Mouse (Mus musculus) liver, postnatal 0 days (tissue): ENCODE measurements around the gene Gna13.

Experiments
- CTCF ChIP-seq: sonication (generic); IDR thresholded peaks from 2 replicates; pipeline ENCODE4 v1.5.1; 2016; ENCODE audit warnings: antibody characterized with exemption, low read depth
- EP300 ChIP-seq: IDR thresholded peaks from 2 replicates; pipeline ENCODE4 v1.6.1; 2016; ENCODE audit warnings: antibody characterized with exemption, low read depth, mild to moderate bottlenecking

- TF ChIP-seq EP300: no peak
- TF ChIP-seq CTCF: no peak
These were observed 71.7 kb downstream of the Gna13 start for GRCm38 (mm10) chr11:109434233-109434798.
